Mouse (Mus musculus): ENCODE measurements at regions not wholly inside any gene's neighbourhood (a gene's known extent, or its start where the extent isn't known, plus 50 kb on each side); places are given as distances from the start of the nearest gene placed in this dataset.

- no peak for DNase-seq (ENCODE audit: low read depth)
These were observed 91.3 kb downstream of the Tomm20 start for GRCm38 (mm10) chr8:126854121-126855055.

DNA sequence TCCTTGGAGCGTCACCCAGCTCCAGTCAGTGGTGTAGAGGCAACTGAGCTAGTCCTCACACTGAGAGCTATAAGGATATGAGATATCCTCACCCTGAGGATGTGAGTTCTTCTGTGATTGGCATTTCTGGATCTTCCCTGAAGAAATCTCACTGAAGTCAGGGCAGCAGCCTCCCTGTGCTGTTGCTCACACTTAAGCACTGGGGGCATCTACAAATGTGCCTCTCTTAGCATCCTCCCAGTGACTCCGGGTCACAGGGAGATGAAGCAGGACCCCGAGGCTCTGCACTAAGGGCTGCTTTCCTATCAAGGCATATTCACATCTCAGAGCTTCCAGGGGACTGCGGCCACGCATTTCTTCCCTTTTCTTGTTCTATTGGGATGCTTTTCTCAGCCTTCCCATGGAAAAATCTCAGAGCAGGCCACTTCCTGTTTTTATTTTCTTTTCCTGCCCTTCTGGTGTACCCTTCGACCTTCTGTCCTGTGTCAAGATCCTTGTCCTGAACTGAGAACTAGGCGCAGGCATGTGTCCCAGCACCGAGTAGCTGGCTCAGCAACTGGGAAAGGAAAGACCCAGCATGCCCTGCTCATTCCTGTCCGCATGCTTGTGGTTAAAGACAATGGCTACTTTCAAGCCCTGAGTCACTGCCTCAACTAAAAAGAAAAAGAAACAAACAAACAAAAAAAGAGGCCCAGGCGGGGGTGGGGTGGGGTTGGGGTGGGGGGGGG is 92.8 kb downstream of the Tomm20 start:
- DNase-seq (ENCODE audit: low read depth), result peak; percentile 90

- DNase-seq (ENCODE audit: low read depth), result peak; percentile 99
These were observed 93.5 kb downstream of the Tomm20 start for GRCm38 (mm10) chr8:126852184-126852583.

- peak; percentile 51 for DNase-seq (ENCODE audit: low read depth)
These were observed 93.9 kb downstream of the Tomm20 start for GRCm38 (mm10) chr8:126851780-126852179.

- no peak for DNase-seq (ENCODE audit: low read depth)
These were observed 95.5 kb downstream of the Tomm20 start for GRCm38 (mm10) chr8:126850189-126850535.

DNA sequence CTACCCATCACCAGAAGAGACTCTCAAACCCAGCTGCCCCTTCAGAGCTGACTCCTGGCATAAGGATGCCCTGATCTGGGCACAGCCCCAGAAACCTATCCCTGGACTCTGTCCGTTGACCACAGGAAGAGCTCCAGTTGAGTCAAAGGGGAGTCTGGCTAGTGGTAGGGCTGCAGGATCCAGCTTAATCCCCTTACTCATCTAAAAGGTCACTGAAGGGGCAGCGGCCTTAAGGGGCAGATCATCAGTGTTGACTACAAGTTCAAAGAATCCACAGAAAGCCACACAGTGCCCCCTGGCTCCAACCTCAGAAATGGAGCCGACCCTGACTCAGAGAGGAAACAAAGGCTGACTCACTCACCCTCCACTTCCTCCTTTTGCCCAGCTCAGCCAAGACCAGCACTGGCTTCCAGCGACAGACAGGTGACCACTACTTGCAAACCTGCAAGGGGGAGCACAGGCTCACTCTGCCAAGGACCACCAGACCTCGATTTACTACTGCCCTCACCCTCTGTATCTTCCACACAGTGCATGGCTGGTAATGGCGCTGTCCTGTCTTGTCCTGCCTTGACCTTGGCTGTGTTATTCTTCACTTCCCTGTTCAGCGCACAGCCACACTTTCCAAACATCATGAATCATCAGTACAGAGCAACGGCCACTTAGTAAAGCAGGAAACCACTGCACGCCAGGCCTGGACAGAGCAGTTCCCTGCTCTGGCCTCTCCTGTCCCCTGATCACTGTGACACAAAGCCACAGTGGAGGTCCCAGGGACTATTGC is 96.0 kb downstream of the Tomm20 start:
- peak; percentile 80 for DNase-seq (ENCODE audit: low read depth)

DNA sequence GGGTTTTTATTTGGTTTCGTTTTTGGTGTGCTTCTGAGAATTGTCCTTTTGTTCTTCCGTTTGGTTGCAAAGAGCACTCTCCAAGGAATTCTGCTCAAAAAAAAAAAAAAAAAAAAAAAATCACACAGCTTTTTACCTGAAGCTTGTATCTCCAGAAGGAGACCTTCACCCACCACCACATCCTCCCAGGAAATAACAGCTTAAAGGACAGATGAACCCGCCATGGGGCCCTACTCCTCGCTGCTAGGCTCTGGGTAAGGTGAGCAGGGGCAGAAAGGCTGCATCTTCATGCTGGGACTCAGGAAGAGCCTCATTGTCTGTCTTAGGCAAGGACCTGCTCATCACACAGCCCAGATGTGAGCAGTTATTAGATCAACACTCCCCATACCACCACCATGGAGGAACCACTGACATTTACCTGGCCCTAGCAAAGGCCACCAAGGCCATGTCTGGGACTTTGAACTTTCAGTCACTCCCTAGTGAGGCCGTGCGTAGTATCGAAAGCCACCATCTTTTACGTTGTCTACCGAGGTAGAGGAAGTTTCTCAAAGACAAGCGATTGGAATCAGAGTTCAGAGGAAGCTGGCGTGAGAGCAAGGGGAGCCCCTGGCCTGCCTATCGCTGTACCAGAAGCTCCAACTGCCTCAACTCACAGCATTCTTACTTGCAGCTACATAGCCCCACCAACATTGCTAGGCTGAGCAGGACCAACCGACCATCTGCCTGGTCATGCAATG is 97.1 kb downstream of the Tomm20 start:
- DNase-seq (ENCODE audit: low read depth), result no peak

DNA sequence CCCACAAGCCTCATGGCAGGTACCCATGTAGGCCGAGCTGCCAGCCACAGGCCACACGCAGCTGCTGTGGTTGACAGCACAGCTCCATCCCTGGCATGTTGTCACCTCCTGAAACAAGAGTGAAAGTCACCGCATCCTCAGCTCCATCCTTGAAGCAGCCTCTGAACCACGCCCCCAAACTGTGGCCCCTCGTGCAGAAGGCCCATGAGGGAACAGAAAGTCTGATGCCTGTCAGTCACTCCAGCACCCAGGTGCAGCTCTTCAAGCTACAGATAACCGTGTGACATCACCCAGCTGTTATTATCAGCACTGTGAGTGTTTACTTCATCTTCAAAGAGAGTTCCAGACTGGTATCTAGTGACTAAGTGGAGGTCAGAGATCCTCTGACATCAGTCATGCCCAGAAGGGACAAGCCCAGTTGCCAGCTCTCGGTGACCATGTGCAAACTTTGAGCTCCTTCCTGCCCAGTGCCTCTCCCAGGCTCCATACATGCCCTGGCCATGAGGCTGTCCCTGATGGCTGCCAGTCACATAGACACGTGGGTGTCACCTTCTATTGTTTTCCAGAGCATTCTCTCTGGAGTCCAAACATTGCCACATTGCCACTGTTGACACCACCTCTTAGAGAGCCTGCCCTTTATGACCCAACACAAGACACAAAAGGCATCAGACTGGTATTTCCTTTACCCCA is 97.8 kb downstream of the Tomm20 start:
- DNase-seq (ENCODE audit: low read depth), result no peak

DNA sequence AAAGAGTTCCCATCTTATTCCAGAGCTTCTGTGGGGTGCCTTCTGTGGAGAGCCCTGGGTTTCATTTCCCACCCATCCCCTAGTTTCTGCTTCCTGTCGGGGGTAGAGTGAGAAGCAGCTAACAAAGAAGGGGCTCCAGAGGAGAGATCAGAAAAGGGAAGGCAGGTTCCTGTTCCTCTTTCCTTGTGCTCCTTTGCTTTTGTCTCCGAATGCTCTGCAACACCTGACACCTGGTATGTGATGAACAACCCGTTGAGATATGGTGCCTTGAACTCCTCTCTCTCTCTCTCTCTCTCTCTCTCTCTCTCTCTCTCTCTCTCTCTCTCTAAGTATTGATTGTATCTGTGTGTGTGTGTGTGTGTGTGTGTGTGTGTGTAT is 99.5 kb downstream of the Tomm20 start:
- no peak for DNase-seq (ENCODE audit: low read depth)

GRCm38 (mm10) chr8:126845530-126846187 is 100.0 kb downstream of the Tomm20 start:
- DNase-seq (ENCODE audit: low read depth), result no peak

- DNase-seq (ENCODE audit: low read depth), result no peak
These were observed 101.0 kb downstream of the Tomm20 start for GRCm38 (mm10) chr8:126844627-126845026.

DNA sequence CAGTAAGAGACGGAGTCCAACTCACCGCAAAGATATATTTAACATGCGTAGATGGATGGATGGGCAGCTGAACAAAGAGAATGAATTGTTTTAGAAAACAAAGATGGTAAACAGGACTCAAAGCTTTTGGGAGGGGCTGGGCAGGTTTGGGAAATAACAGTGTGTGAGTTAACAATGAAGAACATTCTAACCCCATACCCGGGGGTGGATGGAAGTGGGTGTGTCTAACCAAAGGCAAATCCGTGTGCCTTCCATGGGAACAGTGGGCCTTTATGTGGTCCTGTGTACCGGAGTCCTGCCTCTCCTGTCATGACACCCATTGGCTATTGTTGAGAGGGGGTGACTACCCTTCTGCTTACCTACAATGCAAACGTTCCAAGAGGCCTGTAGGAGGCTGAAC is 104.5 kb downstream of the Tomm20 start:
- DNase-seq (ENCODE audit: low read depth), result no peak

GRCm38 (mm10) chr8:126839712-126840355 is 105.8 kb downstream of the Tomm20 start:
- peak; percentile 97 for DNase-seq (ENCODE audit: low read depth)

- DNase-seq (ENCODE audit: low read depth), result no peak
These were observed 106.5 kb downstream of the Tomm20 start for GRCm38 (mm10) chr8:126839039-126839711.

DNA sequence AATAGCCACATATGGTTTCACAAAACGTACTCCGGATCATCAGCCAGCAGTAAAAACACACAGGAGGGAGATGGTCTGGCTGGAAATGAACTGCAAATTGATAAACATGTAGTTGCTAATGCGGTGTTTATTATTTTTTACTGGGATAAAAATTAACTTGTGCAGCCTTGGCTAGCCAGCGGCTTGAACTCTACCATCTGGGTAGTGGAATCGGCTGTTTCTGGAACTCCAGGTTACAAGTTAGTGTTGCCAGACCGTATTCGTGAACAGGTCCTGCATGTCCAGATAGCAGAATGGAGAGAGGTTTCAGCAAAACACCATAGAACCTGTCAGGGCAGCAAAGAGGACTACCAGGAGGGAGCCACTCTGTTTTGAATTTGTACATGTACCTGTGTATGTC is 107.4 kb downstream of the Tomm20 start:
- no peak for DNase-seq (ENCODE audit: low read depth)

- DNase-seq (ENCODE audit: low read depth), result no peak
These were observed 108.2 kb downstream of the Tomm20 start for GRCm38 (mm10) chr8:126837318-126838025.

DNA sequence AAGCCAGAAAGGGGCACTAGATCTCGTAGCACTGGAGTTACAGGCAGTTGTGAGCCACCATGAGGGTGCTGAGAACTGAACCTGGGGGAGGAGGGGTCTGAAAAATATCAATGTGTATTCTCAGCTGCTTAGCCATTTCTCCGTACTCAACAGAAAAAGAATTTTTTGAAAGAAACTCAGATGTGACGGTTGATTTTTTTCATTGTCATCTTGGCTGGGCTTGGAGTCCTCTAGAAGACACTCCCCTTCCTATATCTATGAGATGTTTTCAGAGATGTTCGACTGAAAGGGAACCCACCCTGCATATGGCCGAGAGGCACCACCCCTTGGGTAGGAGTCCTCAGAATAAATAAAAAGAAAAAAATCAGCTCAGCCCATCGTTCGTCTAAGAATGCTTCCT is 110.1 kb downstream of the Tomm20 start:
- DNase-seq (ENCODE audit: low read depth), result no peak

- no peak for DNase-seq (ENCODE audit: low read depth)
These were observed 111.9 kb downstream of the Tomm20 start for GRCm38 (mm10) chr8:126833471-126834453.

Measured in fibroblast of lung, adult 2 months (primary cell).